Mouse (Mus musculus): ENCODE measurements at regions not wholly inside any gene's neighbourhood (a gene's known extent, or its start where the extent isn't known, plus 50 kb on each side); places are given as distances from the start of the nearest gene placed in this dataset.

DNA sequence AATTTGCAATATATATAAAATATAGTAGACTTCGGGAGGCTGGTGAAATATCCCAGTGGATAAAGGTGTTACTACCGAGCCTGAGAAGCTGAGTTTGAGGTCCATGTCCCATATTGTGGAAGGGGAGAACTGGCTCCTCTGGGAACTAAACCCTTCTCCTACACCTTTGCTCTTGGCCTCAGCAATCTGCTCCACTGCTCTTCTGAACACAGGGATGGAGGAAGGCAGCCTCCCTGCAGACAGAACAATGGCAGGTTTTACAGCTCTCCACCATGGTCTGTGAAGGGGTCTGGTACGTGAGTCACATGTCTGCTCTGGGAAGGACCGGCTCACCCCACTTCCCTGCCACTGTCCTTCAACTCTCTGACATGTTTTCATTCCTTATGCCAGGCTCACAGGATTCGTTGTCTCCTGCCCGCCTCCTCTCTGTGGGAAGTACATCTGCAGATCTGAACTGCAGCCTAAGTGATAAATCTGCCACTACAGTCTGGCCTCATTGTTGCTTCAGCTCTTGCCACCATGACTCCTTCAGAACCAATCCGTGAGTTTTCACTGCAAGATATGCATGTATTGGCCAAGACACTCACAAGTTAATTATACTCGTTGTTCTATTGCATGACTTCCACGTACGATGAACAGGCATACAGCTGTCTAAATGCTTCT is 220.0 kb upstream of the Gm9767 start:
- no peak for TF ChIP-seq CTCF (IDR thresholded peaks at IDR 0.05; ENCODE audit: borderline replicate concordance, insufficient read depth, low read length)
- no peak for TF ChIP-seq POLR2A (IDR thresholded peaks at IDR 0.05; ENCODE audit: low read depth, low read length)
